Mouse (Mus musculus) midbrain, embryonic 11.5 days (tissue): ENCODE data around the gene Tapbpl. TPM values are rescaled to one million over a fixed set of nuclear protein-coding genes. Genes with fewer than 3 reads are reported as not detected.

Experiments used
- ATAC-seq: fragments of 200-750 bp; cut with Nextera tagmentation; 2 replicates; pipeline ENCODE4 v1.8.0; 2017; ENCODE audit warnings: moderate TSS enrichment, moderate library complexity; ENCODE audit not compliant: low FRiP score
- DNase-seq: peaks from one replicate; pipeline ENCODE4 v3.0.0; 2015; ENCODE audit warnings: low spot score; ENCODE audit errors: missing footprints
- H3K27ac ChIP-seq: fragments of 300-500 bp; sonication (generic); 2 replicates; pipeline ENCODE4 v1.5.1; 2014; ENCODE audit warnings: low read depth, low read length
- H3K27me3 ChIP-seq: fragments of 300-500 bp; sonication (generic); 2 replicates; pipeline ENCODE4 v1.6.1; 2014; ENCODE audit warnings: mild to moderate bottlenecking, low read length, moderate library complexity, mixed read lengths; ENCODE audit not compliant: control insufficient read depth, insufficient read depth
- H3K36me3 ChIP-seq: fragments of 300-500 bp; sonication (generic); 2 replicates; pipeline ENCODE4 v1.6.1; 2014; ENCODE audit warnings: mild to moderate bottlenecking, low read length, moderate library complexity, mixed read lengths; ENCODE audit not compliant: control insufficient read depth, insufficient read depth
- H3K4me1 ChIP-seq: fragments of 300-500 bp; sonication (generic); 2 replicates; pipeline ENCODE4 v1.6.1; 2014; ENCODE audit warnings: low read length; ENCODE audit not compliant: control insufficient read depth, insufficient read depth
- H3K4me2 ChIP-seq: fragments of 300-500 bp; sonication (generic); 2 replicates; pipeline ENCODE4 v1.6.1; 2014; ENCODE audit warnings: mild to moderate bottlenecking, moderate library complexity
- H3K4me3 ChIP-seq: fragments of 300-500 bp; sonication (generic); 2 replicates; pipeline ENCODE4 v1.5.1; 2014; ENCODE audit warnings: low read depth, low read length
- H3K9ac ChIP-seq: fragments of 300-500 bp; sonication (generic); 2 replicates; pipeline ENCODE4 v1.6.1; 2014; ENCODE audit warnings: low read length
- H3K9me3 ChIP-seq: fragments of 300-500 bp; sonication (generic); 2 replicates; pipeline ENCODE4 v1.6.1; 2016; ENCODE audit warnings: low read length; ENCODE audit not compliant: control insufficient read depth
- WGBS: fragments of 180-500 bp; shearing (Covaris S2); extraction: QIAGEN DNeasy Blood & Tissue Kit; methylation state at CpG from one replicate; pipeline ENCODE4 v1.1.7; 2014; 5-methylcytosine and 5-hydroxymethylcytosine counted together
- polyA plus RNA-seq: library from polyadenylated mRNA; unstranded; fragments of >200 nt; fragmentation: Nextera tagmentation; extraction: Ambion mirVana; gene quantifications from 2 replicates; pipeline ENCODE4 v1.2.1, GENCODE M21; 2014

Gene Tapbpl
- polyA plus RNA-seq, 1 experiment from 2014 or later: 1.6 TPM

- Histone ChIP-seq H3K9ac (no peak overlapping the region), H3K27ac (no peak overlapping the region), H3K4me1 (no peaks in the 10 kb centered on the region), H3K4me2 (no peak overlapping the region), H3K36me3 (no peaks in the 10 kb centered on the region), H3K9me3 (no peaks in the 10 kb centered on the region), H3K4me3 (no peak overlapping the region), H3K27me3 (no peaks in the 10 kb centered on the region)
- peak; percentile 14 for DNase-seq
- 43% methylated on average over 1 of the region's 1 CpGs for WGBS
- no peak for ATAC-seq
These were observed 12.9 kb upstream of the Tapbpl start for GRCm38 (mm10) chr6:125244551-125244950.

- DNase-seq (peak; percentile 59), ATAC-seq (no peak)
- Histone ChIP-seq H3K4me2 (no peak overlapping the region), H3K4me3 (no peak overlapping the region), H3K36me3 (no peaks in the 10 kb centered on the region), H3K9me3 (no peaks in the 10 kb centered on the region), H3K9ac (no peak overlapping the region), H3K27ac (no peak overlapping the region), H3K27me3 (no peaks in the 10 kb centered on the region), H3K4me1 (no peaks in the 10 kb centered on the region)
- 78% methylated on average over 8 of the region's 8 CpGs for whole genome bisulfite sequencing
These were observed 9.9 kb upstream of the Tapbpl start for GRCm38 (mm10) chr6:125241566-125241965.

GRCm38 (mm10) chr6:125240617-125241016 is 9.0 kb upstream of the Tapbpl start:
- no peak for ATAC-seq
- WGBS: 86% methylated on average over 5 of the region's 5 CpGs
- H3K36me3 ChIP-seq: no peaks in the 10 kb centered on the region
- no peak overlapping the region for H3K4me3 ChIP-seq
- peak; percentile 53 for DNase-seq
- H3K4me1 ChIP-seq: no peaks in the 10 kb centered on the region
- H3K9me3 ChIP-seq: no peaks in the 10 kb centered on the region
- no peak overlapping the region for H3K27ac ChIP-seq
- no peak overlapping the region for H3K4me2 ChIP-seq
- no peak overlapping the region for H3K9ac ChIP-seq
- no peaks in the 10 kb centered on the region for H3K27me3 ChIP-seq

GRCm38 (mm10) chr6:125239547-125239946 is 7.9 kb upstream of the Tapbpl start:
- H3K36me3 ChIP-seq: no peaks in the 10 kb centered on the region
- no peak overlapping the region for H3K9ac ChIP-seq
- no peaks in the 10 kb centered on the region for H3K4me1 ChIP-seq
- no peaks in the 10 kb centered on the region for H3K9me3 ChIP-seq
- 94% methylated on average over 5 of the region's 5 CpGs for WGBS
- no peak overlapping the region for H3K27ac ChIP-seq
- H3K4me2 ChIP-seq: no peak overlapping the region
- H3K4me3 ChIP-seq: no peak overlapping the region
- DNase-seq (no peak), ATAC-seq (no peak)
- no peaks in the 10 kb centered on the region for H3K27me3 ChIP-seq

GRCm38 (mm10) chr6:125238396-125238795 is 6.7 kb upstream of the Tapbpl start:
- Histone ChIP-seq H3K9ac (no peak overlapping the region), H3K4me1 (no peaks in the 10 kb centered on the region), H3K27me3 (no peaks in the 10 kb centered on the region), H3K4me3 (no peak overlapping the region), H3K4me2 (no peak overlapping the region), H3K36me3 (no peaks in the 10 kb centered on the region), H3K27ac (no peak overlapping the region), H3K9me3 (no peaks in the 10 kb centered on the region)
- no peak for ATAC-seq
- 86% methylated on average over 6 of the region's 6 CpGs for WGBS
- DNase-seq: no peak

- H3K4me3 ChIP-seq: no peak overlapping the region
- no peaks in the 10 kb centered on the region for H3K4me1 ChIP-seq
- H3K27me3 ChIP-seq: no peaks in the 10 kb centered on the region
- H3K9me3 ChIP-seq: no peaks in the 10 kb centered on the region
- no peak overlapping the region for H3K27ac ChIP-seq
- DNase-seq (no peak), ATAC-seq (no peak)
- H3K9ac ChIP-seq: no peak overlapping the region
- H3K36me3 ChIP-seq: no peaks in the 10 kb centered on the region
- WGBS: 85% methylated on average over 4 of the region's 4 CpGs
- no peak overlapping the region for H3K4me2 ChIP-seq
These were observed 5.8 kb upstream of the Tapbpl start for GRCm38 (mm10) chr6:125237421-125237820.

GRCm38 (mm10) chr6:125236782-125237181 is 5.1 kb upstream of the Tapbpl start, which contains the start of gene Cd27:
Cd27 (minus strand) TSS chr6:125237010.
- H3K4me3 ChIP-seq: no peak within 1 kb of the TSS
- no peak for ATAC-seq
- no peaks in the 10 kb centered on the region for H3K27me3 ChIP-seq
- 29% methylated on average over 6 of the region's 6 CpGs for WGBS
- no peak within 1 kb of the TSS for H3K4me2 ChIP-seq
- peak; percentile 75 for DNase-seq
- H3K9me3 ChIP-seq: no peaks in the 10 kb centered on the region
- H3K9ac ChIP-seq: no peak within 1 kb of the TSS
- H3K27ac ChIP-seq: no peak within 1 kb of the TSS
- peaks cover 1% of the 10 kb centered on the region for H3K4me1 ChIP-seq
- H3K36me3 ChIP-seq: no peaks in the 10 kb centered on the region

GRCm38 (mm10) chr6:125236341-125236740 is 4.7 kb upstream of the Tapbpl start:
- Histone ChIP-seq H3K27me3 (no peaks in the 10 kb centered on the region), H3K27ac (no peak overlapping the region), H3K9ac (no peak overlapping the region), H3K36me3 (no peaks in the 10 kb centered on the region), H3K9me3 (no peaks in the 10 kb centered on the region), H3K4me1 (peaks cover 6% of the 10 kb centered on the region), H3K4me3 (no peak overlapping the region), H3K4me2 (no peak overlapping the region)
- 73% methylated on average over 6 of the region's 6 CpGs for WGBS
- DNase-seq (peak; percentile 19), ATAC-seq (no peak)

- ATAC-seq (no peak), DNase-seq (no peak)
- H3K27ac ChIP-seq: no peak overlapping the region
- H3K9me3 ChIP-seq: no peaks in the 10 kb centered on the region
- no peak overlapping the region for H3K9ac ChIP-seq
- 85% methylated on average over 5 of the region's 5 CpGs for WGBS
- H3K4me1 ChIP-seq: peaks cover 9% of the 10 kb centered on the region
- no peak overlapping the region for H3K4me2 ChIP-seq
- H3K36me3 ChIP-seq: no peaks in the 10 kb centered on the region
- no peak overlapping the region for H3K4me3 ChIP-seq
- no peaks in the 10 kb centered on the region for H3K27me3 ChIP-seq
These were observed 2.8 kb upstream of the Tapbpl start for GRCm38 (mm10) chr6:125234520-125234828.
